12 mouse cellular contexts compared by ENCODE assay signal in genomic region chr16:14372382-14372781, GRCm38 (mm10). TPM values are rescaled to one million over a fixed set of nuclear protein-coding genes. Genes with fewer than 3 reads are reported as not detected.
A peak's percentile ranks its signal among the peaks of the same experiment; 100 is the strongest.
DNase-seq lines count a peak whose midpoint lies in the region; ATAC-seq and TF ChIP-seq lines count a peak whose summit lies in the region.
"Had no signal": no experiment of that assay in that cellular context is flagged by ENCODE, and none has a peak within 500 bp of the region (broad histone marks: within the 10 kb centered on the region; RNA-seq: fewer than 3 reads in every experiment).

No protein-coding gene starts in this region.

- no peaks in the 10 kb centered on the region for H3K36me3 ChIP-seq in heart, postnatal 0 days (replicated peaks; ENCODE audit: control insufficient read depth, insufficient read depth, low read length)
- H3K36me3 ChIP-seq in heart, embryonic 10.5 days = no peaks in the 10 kb centered on the region
- no peaks in the 10 kb centered on the region for H3K36me3 ChIP-seq in lung, postnatal 0 days (ENCODE audit: insufficient read depth, low read length)
- H3K36me3 ChIP-seq in intestine, embryonic 15.5 days = no peaks in the 10 kb centered on the region
- H3K36me3 ChIP-seq in forebrain, embryonic 11.5 days (ENCODE audit: control insufficient read depth, insufficient read depth, low read length) = no peaks in the 10 kb centered on the region
- H3K36me3 ChIP-seq: embryonic facial prominence, embryonic 12.5 days; hindbrain, embryonic 10.5 days had no signal

- no peak for ATAC-seq in heart, postnatal 0 days (ENCODE audit: insufficient read depth, low read depth)
- ATAC-seq in lung, postnatal 0 days = 0 out of 2 replicates have a peak, but pooled peaks have one; percentile 4
- ATAC-seq in intestine, embryonic 15.5 days = no peak
- no peak for ATAC-seq in forebrain, embryonic 11.5 days (replicated peaks; ENCODE audit: low FRiP score)

- peak overlapping the region; percentile 81 for H3K27ac ChIP-seq in heart, postnatal 0 days (ENCODE audit: low read depth)
- no peak overlapping the region for H3K27ac ChIP-seq in heart, embryonic 10.5 days
- peak overlapping the region; percentile 62 for H3K27ac ChIP-seq in lung, postnatal 0 days (ENCODE audit: low read length)
- H3K27ac ChIP-seq in intestine, embryonic 15.5 days = peak overlapping the region; percentile 79
- no peak overlapping the region for H3K27ac ChIP-seq in forebrain, embryonic 11.5 days (ENCODE audit: low read depth, low read length)
- H3K27ac ChIP-seq: embryonic facial prominence, embryonic 12.5 days; hindbrain, embryonic 10.5 days had no signal

- DNase-seq in heart, postnatal 0 days (ENCODE audit: low spot score) = no peak
- no peak for DNase-seq in heart, embryonic 10.5 days (ENCODE audit: low spot score)
- peak; percentile 12 for DNase-seq in lung, postnatal 0 days (ENCODE audit: low spot score)
- DNase-seq in lung, postnatal 36 days = no peak
- no peak for DNase-seq in urinary bladder, adult 2 months (ENCODE audit: low spot score)
- no peak for DNase-seq in forebrain, embryonic 11.5 days (ENCODE audit: low spot score)
- DNase-seq: cerebellum, adult 2 months; lung, postnatal 4 days; spleen, adult 18-20 months had no signal

- no peak for TF ChIP-seq EP300 in heart, postnatal 0 days (IDR thresholded peaks at IDR 0.05; ENCODE audit: low read depth)
- TF ChIP-seq EP300 in lung, postnatal 0 days (IDR thresholded peaks at IDR 0.05) = no peak

- 42% methylated on average over 1 of the region's 1 CpGs for WGBS in heart, postnatal 0 days
- 39% methylated on average over 1 of the region's 1 CpGs for WGBS in heart, embryonic 10.5 days
- WGBS in lung, postnatal 0 days = 18% methylated on average over 1 of the region's 1 CpGs
- WGBS in intestine, embryonic 15.5 days = 35% methylated on average over 1 of the region's 1 CpGs
- 85% methylated on average over 1 of the region's 1 CpGs for WGBS in forebrain, embryonic 11.5 days

- H3K27me3 ChIP-seq in heart, postnatal 0 days (ENCODE audit: control insufficient read depth, insufficient read depth, low read length) = no peaks in the 10 kb centered on the region
- no peaks in the 10 kb centered on the region for H3K27me3 ChIP-seq in heart, embryonic 10.5 days (ENCODE audit: insufficient read depth, poor library complexity, severe bottlenecking)
- H3K27me3 ChIP-seq in lung, postnatal 0 days (replicated peaks; ENCODE audit: insufficient read depth, low read length) = no peaks in the 10 kb centered on the region
- H3K27me3 ChIP-seq in intestine, embryonic 15.5 days (replicated peaks) = no peaks in the 10 kb centered on the region
- H3K27me3 ChIP-seq in forebrain, embryonic 11.5 days (ENCODE audit: control insufficient read depth, insufficient read depth, low read length) = no peaks in the 10 kb centered on the region
- H3K27me3 ChIP-seq: embryonic facial prominence, embryonic 12.5 days had no signal

- no peak overlapping the region for H3K4me3 ChIP-seq in heart, postnatal 0 days (ENCODE audit: low read depth, low read length)
- no peak overlapping the region for H3K4me3 ChIP-seq in heart, embryonic 10.5 days
- H3K4me3 ChIP-seq in lung, postnatal 0 days (ENCODE audit: low read depth, low read length) = no peak overlapping the region
- H3K4me3 ChIP-seq in intestine, embryonic 15.5 days (replicated peaks) = no peak overlapping the region
- no peak overlapping the region for H3K4me3 ChIP-seq in forebrain, embryonic 11.5 days (ENCODE audit: low read depth, low read length)
- H3K4me3 ChIP-seq: embryonic facial prominence, embryonic 12.5 days; hindbrain, embryonic 10.5 days had no signal

- no peak overlapping the region for H3K9ac ChIP-seq in heart, postnatal 0 days (replicated peaks; ENCODE audit: low read depth, low read length)
- H3K9ac ChIP-seq in lung, postnatal 0 days (replicated peaks; ENCODE audit: low read depth) = no peak overlapping the region
- no peak overlapping the region; the same call in 1 of the 2 replicates for H3K9ac ChIP-seq in intestine, embryonic 15.5 days
- H3K9ac ChIP-seq in forebrain, embryonic 11.5 days (ENCODE audit: low read length) = no peak overlapping the region
- H3K9ac ChIP-seq: embryonic facial prominence, embryonic 12.5 days had no signal

- peaks cover 9% of the 10 kb centered on the region for H3K4me1 ChIP-seq in heart, postnatal 0 days (ENCODE audit: control insufficient read depth, insufficient read depth)
- H3K4me1 ChIP-seq in heart, embryonic 10.5 days = peaks cover 10% of the 10 kb centered on the region
- H3K4me1 ChIP-seq in lung, postnatal 0 days (ENCODE audit: insufficient read depth, low read depth, low read length) = peaks cover 3% of the 10 kb centered on the region; the same call in 1 of the 2 replicates
- H3K4me1 ChIP-seq in intestine, embryonic 15.5 days (replicated peaks) = 0 out of 2 replicates have a peak, but pooled peaks cover 17% of the 10 kb centered on the region
- H3K4me1 ChIP-seq in forebrain, embryonic 11.5 days (replicated peaks; ENCODE audit: control insufficient read depth, insufficient read depth, low read length) = peaks cover 1% of the 10 kb centered on the region; the same call in 1 of the 2 replicates
- H3K4me1 ChIP-seq: hindbrain, embryonic 10.5 days had no signal

- no peak overlapping the region for H3K4me2 ChIP-seq in heart, postnatal 0 days (ENCODE audit: low read depth, low read length)
- H3K4me2 ChIP-seq in lung, postnatal 0 days (replicated peaks; ENCODE audit: low read depth, low read length) = no peak overlapping the region
- peak overlapping the region; percentile 37; the same call in 1 of the 2 replicates for H3K4me2 ChIP-seq in intestine, embryonic 15.5 days (replicated peaks)
- no peak overlapping the region for H3K4me2 ChIP-seq in forebrain, embryonic 11.5 days (ENCODE audit: low read depth, low read length, severe bottlenecking)
- H3K4me2 ChIP-seq: embryonic facial prominence, embryonic 12.5 days had no signal

- no peaks in the 10 kb centered on the region for H3K9me3 ChIP-seq in heart, postnatal 0 days (replicated peaks; ENCODE audit: control insufficient read depth, low read length)
- H3K9me3 ChIP-seq in heart, embryonic 10.5 days = no peaks in the 10 kb centered on the region
- H3K9me3 ChIP-seq in lung, postnatal 0 days (ENCODE audit: low read length) = no peaks in the 10 kb centered on the region
- no peaks in the 10 kb centered on the region for H3K9me3 ChIP-seq in intestine, embryonic 15.5 days
- no peaks in the 10 kb centered on the region for H3K9me3 ChIP-seq in forebrain, embryonic 11.5 days (ENCODE audit: control insufficient read depth, low read length)
- H3K9me3 ChIP-seq: embryonic facial prominence, embryonic 12.5 days; hindbrain, embryonic 10.5 days had no signal

- no peak for TF ChIP-seq CTCF in heart, postnatal 0 days (IDR thresholded peaks at IDR 0.05; ENCODE audit: low read depth)
- no peak for TF ChIP-seq CTCF in lung, postnatal 0 days (IDR thresholded peaks at IDR 0.05)

RNA-seq across cellular contexts. Expression of gene Abcc1, which starts 11.0 kb away (rescaled TPM):
- 6.7 and 6.8 TPM in 2 replicates for total RNA-seq in heart, postnatal 0 days (2014; rRNA removed; ENCODE audit: low replicate concordance)
- polyA plus RNA-seq in heart, postnatal 0 days (2015; fragmentation: Nextera tagmentation; extraction: Ambion mirVana) = 2.0 and 2.9 TPM in 2 replicates
- 2.8 and 4.9 TPM in 2 replicates for polyA plus RNA-seq in heart, embryonic 10.5 days (2016; fragmentation: Nextera tagmentation; extraction: Ambion mirVana)
- polyA plus RNA-seq in lung, postnatal 0 days (2015; fragmentation: Nextera tagmentation; extraction: Ambion mirVana) = 5.0 and 7.2 TPM in 2 replicates
- 8.3 and 9.2 TPM in 2 replicates for polyA plus RNA-seq in intestine, embryonic 15.5 days (2015; fragmentation: Nextera tagmentation; extraction: Ambion mirVana)
- polyA plus RNA-seq in urinary bladder, adult 2 months (2012; rRNA removed) = 27.5 and 27.7 TPM in 2 replicates
- polyA plus RNA-seq in forebrain, embryonic 11.5 days (2014; fragmentation: Nextera tagmentation; extraction: Ambion mirVana) = 9.5 and 9.6 TPM in 2 replicates

RNA-seq across cellular contexts. Expression of gene Fopnl, which starts 55.2 kb away (rescaled TPM):
- 93.2 and 110 TPM in 2 replicates for total RNA-seq in heart, postnatal 0 days (2014; rRNA removed; ENCODE audit: low replicate concordance)
- polyA plus RNA-seq in heart, postnatal 0 days (2015; fragmentation: Nextera tagmentation; extraction: Ambion mirVana) = 130 TPM in 2 replicates
- polyA plus RNA-seq in heart, embryonic 10.5 days (2016; fragmentation: Nextera tagmentation; extraction: Ambion mirVana) = 111 and 119 TPM in 2 replicates
- polyA plus RNA-seq in lung, postnatal 0 days (2015; fragmentation: Nextera tagmentation; extraction: Ambion mirVana) = 89.2 and 91.4 TPM in 2 replicates
- polyA plus RNA-seq in intestine, embryonic 15.5 days (2015; fragmentation: Nextera tagmentation; extraction: Ambion mirVana) = 120 and 127 TPM in 2 replicates
- polyA plus RNA-seq in urinary bladder, adult 2 months (2012; rRNA removed) = 51.7 and 59.6 TPM in 2 replicates
- 168 and 174 TPM in 2 replicates for polyA plus RNA-seq in forebrain, embryonic 11.5 days (2014; fragmentation: Nextera tagmentation; extraction: Ambion mirVana)

Comparison
In these comparisons a context has a peak if more than half of its experiments do, and no peak if none do; other contexts are left out.
1. H3K27ac ChIP-seq: peak in heart, postnatal 0 days (single experiment), lung, postnatal 0 days (single experiment) and intestine, embryonic 15.5 days (single experiment); none in heart, embryonic 10.5 days (single experiment) and forebrain, embryonic 11.5 days (single experiment).